Mouse (Mus musculus) brain, embryonic 14.5 days (tissue): ENCODE measurements around the gene Slc25a33.

ENCODE experiments used
- CTCF ChIP-seq: fragments of 200-500 bp; IDR thresholded peaks from 2 replicates; pipeline ENCODE4 v1.5.1; 2012; ENCODE audit warnings: inconsistent platforms, mild to moderate bottlenecking, moderate library complexity, borderline replicate concordance; ENCODE audit not compliant: insufficient read depth, insufficient read length; ENCODE audit errors: extremely low read depth
- POLR2A ChIP-seq: fragments of 200-500 bp; IDR thresholded peaks from 2 replicates; pipeline ENCODE4 v1.6.1; 2012; ENCODE audit warnings: mild to moderate bottlenecking, inconsistent platforms, borderline replicate concordance; ENCODE audit not compliant: poor library complexity, insufficient read depth, insufficient read length, severe bottlenecking; ENCODE audit errors: extremely low read depth

- no peak for TF ChIP-seq CTCF
- no peak for TF ChIP-seq POLR2A
These were observed 71.7 kb downstream of the Slc25a33 start, which contains the start of gene Pik3cd for GRCm38 (mm10) chr4:149702210-149702979.
